Mouse (Mus musculus): ENCODE results near the gene Myh7b. TPM values are rescaled to one million over a fixed set of nuclear protein-coding genes. Genes with fewer than 3 reads are reported as not detected.

Gene Myh7b
- polyA plus RNA-seq, 1 experiment from 2014 or later, result 0.86 TPM

DNA sequence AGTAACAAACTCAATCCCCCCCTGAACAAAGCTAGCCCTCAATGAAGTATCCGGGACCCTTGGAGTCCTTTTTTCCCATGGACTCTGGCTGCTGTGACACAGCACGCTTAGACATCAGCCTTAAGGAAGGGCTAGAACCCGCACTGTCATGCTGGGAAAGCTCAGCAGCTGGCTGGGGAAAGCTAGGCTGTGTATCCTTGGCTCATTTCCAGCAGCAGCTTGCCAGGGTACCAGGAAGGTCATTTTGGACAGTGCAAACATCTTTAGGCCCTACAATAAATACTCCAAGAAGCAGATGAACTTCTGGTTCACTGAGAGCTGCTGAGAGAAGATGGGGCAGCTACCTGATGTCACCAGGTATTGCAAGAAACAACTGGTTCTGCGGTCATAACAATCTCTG, 60.2 kb downstream of the Myh7b start:
- no peak overlapping the region for H3K4me3 ChIP-seq (replicated peaks)
- peaks cover 21% of the 10 kb centered on the region for H3K36me3 ChIP-seq
- no peaks in the 10 kb centered on the region for H3K9me3 ChIP-seq
- WGBS, result 65% methylated on average over 4 of the region's 4 CpGs
- H3K4me2 ChIP-seq, result no peak overlapping the region
- no peak overlapping the region for H3K27ac ChIP-seq
- no peak for ATAC-seq (ENCODE audit: insufficient read depth, low FRiP score, low read depth)
- no peaks in the 10 kb centered on the region for H3K27me3 ChIP-seq (replicated peaks)
- no peak overlapping the region for H3K9ac ChIP-seq
- H3K4me1 ChIP-seq, result 0 out of 2 replicates have a peak, but pooled peaks cover 4% of the 10 kb centered on the region

DNA sequence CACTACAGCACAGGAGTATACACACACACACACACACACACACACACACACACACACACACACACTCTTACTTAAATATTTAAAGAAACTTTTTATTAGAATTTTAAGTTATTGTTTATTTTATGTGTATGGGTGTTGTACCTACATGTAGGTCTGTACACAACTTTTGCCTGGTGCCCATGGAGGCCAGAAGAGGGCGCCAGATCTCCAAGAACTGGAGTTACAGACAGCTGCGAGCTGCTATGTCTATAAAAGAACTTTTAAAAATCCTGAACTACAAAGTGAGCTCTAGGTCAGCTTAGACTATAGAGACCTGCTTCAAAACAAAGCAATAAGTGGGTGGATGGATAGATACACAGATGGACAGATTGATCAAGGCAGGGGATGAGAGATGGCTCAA, 62.5 kb downstream of the Myh7b start:
- WGBS, result 29% methylated on average over 2 of the region's 2 CpGs
- H3K27ac ChIP-seq, result no peak overlapping the region
- H3K4me1 ChIP-seq, result 0 out of 2 replicates have a peak, but pooled peaks cover 4% of the 10 kb centered on the region
- H3K36me3 ChIP-seq, result peaks cover 18% of the 10 kb centered on the region
- H3K9ac ChIP-seq, result no peak overlapping the region
- no peak for ATAC-seq (ENCODE audit: insufficient read depth, low FRiP score, low read depth)
- no peaks in the 10 kb centered on the region for H3K27me3 ChIP-seq (replicated peaks)
- H3K4me2 ChIP-seq, result no peak overlapping the region
- no peak overlapping the region for H3K4me3 ChIP-seq (replicated peaks)
- no peaks in the 10 kb centered on the region for H3K9me3 ChIP-seq

DNA sequence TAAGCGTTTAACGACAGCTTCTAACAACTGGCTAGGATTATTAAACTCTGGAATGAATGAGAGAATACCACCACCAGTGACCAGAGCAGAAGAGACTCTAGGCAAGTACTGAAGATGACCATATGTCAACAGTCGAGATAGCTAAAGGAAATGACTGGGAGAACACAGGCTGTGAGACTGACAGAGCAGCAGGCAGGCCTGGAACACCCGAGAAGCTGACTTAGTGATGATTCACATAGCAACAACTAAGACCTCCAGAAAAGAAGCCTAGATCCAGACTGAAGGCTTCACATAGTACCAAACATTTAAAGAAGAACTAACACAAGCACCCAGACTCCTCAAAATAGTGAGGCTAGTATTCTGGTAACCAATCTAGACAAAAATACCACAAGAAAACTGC, 64.1 kb downstream of the Myh7b start:
- Histone ChIP-seq H3K9me3 (no peaks in the 10 kb centered on the region), H3K27me3 (replicated peaks) (no peaks in the 10 kb centered on the region), H3K4me1 (0 out of 2 replicates have a peak, but pooled peaks cover 4% of the 10 kb centered on the region), H3K27ac (no peak overlapping the region), H3K36me3 (peaks cover 18% of the 10 kb centered on the region), H3K4me2 (no peak overlapping the region), H3K9ac (no peak overlapping the region), H3K4me3 (replicated peaks) (no peak overlapping the region)
- ATAC-seq (ENCODE audit: insufficient read depth, low FRiP score, low read depth), result no peak
- 52% methylated on average over 4 of the region's 4 CpGs for WGBS

DNA sequence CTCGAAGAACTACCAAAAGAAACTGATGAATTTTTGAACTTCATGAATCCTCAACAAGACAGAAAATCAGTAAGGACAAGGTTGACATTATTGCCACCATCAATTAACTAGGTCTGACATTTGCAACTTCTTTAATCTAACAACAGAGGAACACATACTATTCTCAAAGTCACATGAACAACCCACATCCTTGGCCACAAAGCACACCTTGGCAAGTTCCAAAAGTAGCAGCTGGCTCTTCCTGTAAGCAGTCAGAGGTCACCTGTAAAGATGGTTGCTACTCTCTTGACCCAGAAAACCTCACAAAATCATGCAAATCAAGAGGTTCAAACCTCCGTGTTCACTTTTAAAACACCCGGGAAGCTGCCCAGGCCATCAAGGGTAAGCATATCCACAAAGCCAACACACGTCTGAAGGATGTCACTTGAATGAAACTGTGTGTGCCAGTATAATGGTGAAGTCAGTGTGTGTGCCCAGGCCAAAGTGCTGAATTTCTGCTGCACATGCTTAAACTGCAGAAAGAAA, 68.6 kb downstream of the Myh7b start:
- Histone ChIP-seq H3K4me1 (no peaks in the 10 kb centered on the region), H3K27ac (no peak overlapping the region), H3K4me2 (no peak overlapping the region), H3K27me3 (replicated peaks) (no peaks in the 10 kb centered on the region), H3K9me3 (no peaks in the 10 kb centered on the region), H3K4me3 (replicated peaks) (no peak overlapping the region), H3K9ac (no peak overlapping the region), H3K36me3 (no peaks in the 10 kb centered on the region)
- no peak for ATAC-seq (ENCODE audit: insufficient read depth, low FRiP score, low read depth)
- 88% methylated on average over 4 of the region's 4 CpGs for WGBS

DNA sequence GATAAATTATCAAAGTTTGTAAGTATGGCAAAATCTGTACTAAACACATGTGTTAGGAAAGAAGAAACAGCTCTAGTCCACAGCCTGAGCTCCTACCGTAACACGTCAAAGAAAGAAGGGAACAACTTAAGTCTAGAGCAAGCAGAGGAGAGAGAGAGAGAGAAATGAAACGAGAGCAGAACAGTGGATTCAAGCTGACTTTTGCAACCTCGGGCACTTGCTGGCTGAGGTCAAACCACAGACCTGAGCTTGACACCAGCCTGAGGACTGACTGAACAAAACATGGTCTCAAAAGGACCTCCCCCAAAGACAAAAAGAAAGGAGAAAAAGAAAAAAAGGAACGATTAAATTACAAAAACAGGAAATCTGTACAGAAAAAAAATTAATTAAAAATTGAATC, 69.6 kb downstream of the Myh7b start:
- no peak for ATAC-seq (ENCODE audit: insufficient read depth, low FRiP score, low read depth)
- no peak overlapping the region for H3K27ac ChIP-seq
- H3K27me3 ChIP-seq (replicated peaks), result no peaks in the 10 kb centered on the region
- H3K4me2 ChIP-seq, result no peak overlapping the region
- H3K9ac ChIP-seq, result no peak overlapping the region
- no peaks in the 10 kb centered on the region for H3K9me3 ChIP-seq
- no peak overlapping the region for H3K4me3 ChIP-seq (replicated peaks)
- H3K36me3 ChIP-seq, result no peaks in the 10 kb centered on the region; the same call in 1 of the 2 replicates
- H3K4me1 ChIP-seq, result no peaks in the 10 kb centered on the region
- 66% methylated on average over 5 of the region's 5 CpGs for WGBS

DNA sequence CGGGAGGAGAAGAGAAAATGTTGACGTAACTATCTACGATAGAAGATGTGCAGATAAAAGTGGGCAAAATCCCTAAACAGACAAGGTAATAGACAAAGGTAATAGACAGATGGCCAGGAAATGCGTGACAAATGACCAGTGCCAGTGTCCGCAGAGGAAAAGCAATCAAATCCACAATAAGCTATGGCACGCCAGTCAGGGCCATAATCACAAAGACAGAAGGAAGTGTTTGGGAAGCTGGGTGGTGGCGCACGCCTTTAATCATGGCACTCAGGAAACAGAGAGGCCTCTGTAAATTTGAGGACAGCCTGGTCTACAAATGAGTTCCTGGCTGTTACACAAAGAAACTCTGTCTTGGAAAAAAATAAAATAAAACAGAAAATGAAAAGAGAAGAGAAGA, 70.2 kb downstream of the Myh7b start:
- Histone ChIP-seq H3K36me3 (no peaks in the 10 kb centered on the region; the same call in 1 of the 2 replicates), H3K9ac (no peak overlapping the region), H3K27ac (no peak overlapping the region), H3K4me3 (replicated peaks) (no peak overlapping the region), H3K27me3 (replicated peaks) (no peaks in the 10 kb centered on the region), H3K9me3 (no peaks in the 10 kb centered on the region), H3K4me1 (no peaks in the 10 kb centered on the region), H3K4me2 (no peak overlapping the region)
- 69% methylated on average over 8 of the region's 8 CpGs for WGBS
- ATAC-seq (ENCODE audit: insufficient read depth, low FRiP score, low read depth), result no peak

DNA sequence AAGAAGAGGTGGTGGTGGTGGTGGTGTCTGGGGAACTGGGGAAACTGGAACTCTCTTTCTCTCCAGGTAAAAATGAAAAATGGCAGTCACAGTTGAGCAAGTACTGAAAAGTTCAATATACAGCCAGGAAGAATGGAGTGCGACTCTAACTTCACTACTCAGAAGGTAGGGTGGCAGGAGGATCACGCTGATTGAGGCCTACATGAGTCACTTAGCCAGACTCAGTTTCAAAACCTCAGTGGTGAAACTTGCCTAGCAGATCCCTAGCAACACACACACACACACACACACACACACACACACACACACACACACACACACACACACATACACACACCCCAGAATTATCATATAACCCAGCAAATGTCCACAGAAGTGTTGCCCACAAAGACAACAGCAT, 70.9 kb downstream of the Myh7b start:
- no peaks in the 10 kb centered on the region; the same call in 1 of the 2 replicates for H3K36me3 ChIP-seq
- no peak overlapping the region for H3K4me3 ChIP-seq (replicated peaks)
- H3K4me1 ChIP-seq, result no peaks in the 10 kb centered on the region
- H3K9ac ChIP-seq, result no peak overlapping the region
- no peak for ATAC-seq (ENCODE audit: insufficient read depth, low FRiP score, low read depth)
- H3K9me3 ChIP-seq, result no peaks in the 10 kb centered on the region
- no peak overlapping the region for H3K4me2 ChIP-seq
- 96% methylated on average over 2 of the region's 2 CpGs for WGBS
- H3K27ac ChIP-seq, result no peak overlapping the region
- no peaks in the 10 kb centered on the region for H3K27me3 ChIP-seq (replicated peaks)

DNA sequence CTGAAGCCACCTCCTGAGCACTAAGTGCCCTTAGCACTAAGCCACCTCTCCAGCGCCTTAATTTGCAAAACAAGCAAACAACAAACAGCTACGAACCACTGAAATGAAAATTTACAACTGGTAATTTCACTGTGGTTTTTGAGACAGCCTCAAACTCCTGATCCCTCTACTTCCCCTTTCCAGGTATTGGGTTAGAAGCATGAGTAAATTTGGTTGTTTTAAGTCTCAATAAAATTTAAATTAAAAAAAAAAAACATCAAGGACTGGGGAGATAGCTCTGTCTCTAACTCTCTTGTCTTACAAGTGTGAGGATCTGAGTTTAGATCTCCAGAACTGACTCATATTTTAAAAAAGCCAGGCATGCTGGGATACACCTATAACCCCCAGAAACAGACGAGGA, 72.1 kb downstream of the Myh7b start:
- no peak for ATAC-seq (ENCODE audit: insufficient read depth, low FRiP score, low read depth)
- no peak overlapping the region for H3K4me2 ChIP-seq
- H3K9ac ChIP-seq, result no peak overlapping the region
- H3K27me3 ChIP-seq (replicated peaks), result no peaks in the 10 kb centered on the region
- H3K4me3 ChIP-seq (replicated peaks), result no peak overlapping the region
- WGBS, result 62% methylated on average over 3 of the region's 3 CpGs
- no peaks in the 10 kb centered on the region for H3K9me3 ChIP-seq
- no peaks in the 10 kb centered on the region; the same call in 1 of the 2 replicates for H3K4me1 ChIP-seq
- no peaks in the 10 kb centered on the region; the same call in 1 of the 2 replicates for H3K36me3 ChIP-seq
- H3K27ac ChIP-seq, result no peak overlapping the region

DNA sequence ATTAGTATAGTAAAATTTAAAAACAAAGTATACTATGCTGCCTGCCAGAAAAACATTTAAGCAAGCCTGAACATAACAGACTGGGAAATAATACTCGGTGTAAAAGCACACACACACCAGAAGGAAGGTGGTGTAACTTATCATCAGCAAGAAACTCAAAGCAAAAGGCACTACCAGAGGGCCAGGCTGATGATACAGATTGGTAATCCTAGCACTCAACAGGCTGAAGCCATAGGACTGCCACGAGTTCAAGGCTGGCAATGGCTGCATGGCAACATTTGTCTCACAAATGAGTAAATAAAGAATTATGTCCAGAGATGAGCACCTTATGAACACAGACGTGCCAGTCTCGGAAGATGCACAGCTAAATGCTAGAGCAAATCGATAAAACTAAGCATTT, 72.8 kb downstream of the Myh7b start:
- Histone ChIP-seq H3K9me3 (no peaks in the 10 kb centered on the region), H3K4me1 (no peaks in the 10 kb centered on the region; the same call in 1 of the 2 replicates), H3K27me3 (replicated peaks) (no peaks in the 10 kb centered on the region), H3K9ac (no peak overlapping the region), H3K27ac (no peak overlapping the region), H3K4me3 (replicated peaks) (no peak overlapping the region), H3K4me2 (no peak overlapping the region), H3K36me3 (no peaks in the 10 kb centered on the region; the same call in 1 of the 2 replicates)
- ATAC-seq (ENCODE audit: insufficient read depth, low FRiP score, low read depth), result no peak
- 88% methylated on average over 5 of the region's 5 CpGs for WGBS

MicroRNA genes within 50 kb of the gene (microRNA counts, 519-probe panel; counts per million panel counts)
- microRNA mmu-miR-499, result 1,620 counts per million, percentile 9 among the panel's probes with 10 or more counts

Small RNA genes lying within 50 kb of the gene (microRNA-seq; reads per million reads assigned to microRNA genes)
- 7.0 reads per million, percentile 22 among the genes with 10 or more reads in this experiment for gene Mir499

Other genes starting within 250 kb of the Myh7b start
- gene Trp53inp2, start 230.2 kb upstream of the Myh7b start, polyA plus RNA-seq (2015; fragmentation: Nextera tagmentation; extraction: Ambion mirVana), result 19.9 and 24.4 TPM in 2 replicates
- 15.1 and 17.8 TPM in 2 replicates for gene Ncoa6, start 137.3 kb upstream of the Myh7b start, polyA plus RNA-seq (2015; fragmentation: Nextera tagmentation; extraction: Ambion mirVana)
- gene Acss2, start 93.3 kb upstream of the Myh7b start, polyA plus RNA-seq (2015; fragmentation: Nextera tagmentation; extraction: Ambion mirVana), result 13.4 and 14.0 TPM in 2 replicates
- 3.8 and 4.2 TPM in 2 replicates for gene Ggt7, start 93.0 kb upstream of the Myh7b start, polyA plus RNA-seq (2015; fragmentation: Nextera tagmentation; extraction: Ambion mirVana)
- 43.4 and 43.9 TPM in 2 replicates for gene Gss, start 18.4 kb upstream of the Myh7b start, polyA plus RNA-seq (2015; fragmentation: Nextera tagmentation; extraction: Ambion mirVana)
- 115 and 126 TPM in 2 replicates for gene Trpc4ap, start 81.2 kb downstream of the Myh7b start, polyA plus RNA-seq (2015; fragmentation: Nextera tagmentation; extraction: Ambion mirVana)
- 103 and 133 TPM in 2 replicates for gene Edem2, start 118.3 kb downstream of the Myh7b start, polyA plus RNA-seq (2015; fragmentation: Nextera tagmentation; extraction: Ambion mirVana)
- gene Gm17581, start 124.7 kb downstream of the Myh7b start, polyA plus RNA-seq (2015; fragmentation: Nextera tagmentation; extraction: Ambion mirVana), result not detected in 2 replicates
- gene Procr, start 139.9 kb downstream of the Myh7b start, polyA plus RNA-seq (2015; fragmentation: Nextera tagmentation; extraction: Ambion mirVana), result 18.3 and 18.9 TPM in 2 replicates
- gene Mmp24, start 164.1 kb downstream of the Myh7b start, polyA plus RNA-seq (2015; fragmentation: Nextera tagmentation; extraction: Ambion mirVana), result 0.22 and 0.32 TPM in 2 replicates
- gene BC029722, start 208.2 kb downstream of the Myh7b start, polyA plus RNA-seq (2015; fragmentation: Nextera tagmentation; extraction: Ambion mirVana), result 20.8 and 23.9 TPM in 2 replicates
- gene Eif6, start 215.7 kb downstream of the Myh7b start, polyA plus RNA-seq (2015; fragmentation: Nextera tagmentation; extraction: Ambion mirVana), result 212 and 227 TPM in 2 replicates
- gene Fam83c, start 223.6 kb downstream of the Myh7b start, polyA plus RNA-seq (2015; fragmentation: Nextera tagmentation; extraction: Ambion mirVana), result 2.4 and 2.8 TPM in 2 replicates

Data from stomach, embryonic 15.5 days (tissue).